Mouse (Mus musculus): ENCODE measurements around the gene Parg. TPM values are rescaled to one million over a fixed set of nuclear protein-coding genes. Genes with fewer than 3 reads are reported as not detected.

The Parg gene
- total RNA-seq, 4 experiments from 2014 or later: 15.4 to 21.4 (median 18.0) TPM

DNA sequence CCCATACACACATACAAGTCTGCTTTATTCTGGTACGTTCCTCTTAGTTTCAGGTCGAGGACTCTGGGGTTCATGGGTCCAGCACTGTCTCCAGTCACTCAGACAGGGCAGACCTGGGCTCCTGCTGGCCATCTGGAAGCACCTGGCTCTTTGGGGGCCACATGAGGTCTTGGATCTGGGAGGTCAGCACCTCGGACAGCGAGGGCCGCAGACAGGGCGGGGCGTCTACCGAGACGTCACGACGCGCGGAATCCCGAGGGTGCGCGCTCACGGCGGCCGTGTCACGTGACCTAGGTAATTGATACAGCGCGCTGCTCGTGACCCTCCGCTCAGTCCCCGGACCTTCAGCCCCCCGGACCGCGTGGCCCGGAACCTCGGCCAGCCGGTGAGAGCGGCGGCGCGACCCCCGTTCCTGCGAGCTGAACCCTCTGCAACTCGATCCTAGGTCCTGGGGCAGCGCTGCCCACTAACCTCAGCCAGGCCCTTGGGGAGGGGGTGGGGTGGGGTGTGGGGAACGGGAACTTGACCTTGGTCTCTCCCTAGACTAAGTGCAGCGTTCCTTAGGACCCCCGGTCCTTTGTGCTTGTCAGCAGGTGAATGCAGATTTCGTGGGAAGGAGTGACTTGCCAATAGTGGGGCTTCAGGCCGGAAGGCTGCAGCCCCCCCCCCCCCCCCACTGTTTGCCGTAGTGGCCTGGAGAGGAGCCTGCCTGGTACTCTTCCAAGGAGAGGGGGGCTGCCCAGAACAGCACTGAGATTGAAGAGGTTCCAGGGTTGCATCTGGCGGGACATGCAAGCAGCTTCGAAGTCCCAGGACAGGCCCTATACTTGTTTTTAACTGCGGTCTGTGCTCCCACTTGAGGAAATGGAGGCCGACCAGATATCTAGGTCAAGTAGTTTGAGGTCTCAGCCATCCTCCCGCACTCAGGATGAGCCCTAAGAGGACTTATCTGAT, 120.3 kb downstream of the Parg start, which contains the start of gene Ogdhl:
TSS of gene Ogdhl (plus strand) at position 288 of the 954 bp plus-strand sequence.
- peak; percentile 35 for DNase-seq (ENCODE audit: low spot score)

DNA sequence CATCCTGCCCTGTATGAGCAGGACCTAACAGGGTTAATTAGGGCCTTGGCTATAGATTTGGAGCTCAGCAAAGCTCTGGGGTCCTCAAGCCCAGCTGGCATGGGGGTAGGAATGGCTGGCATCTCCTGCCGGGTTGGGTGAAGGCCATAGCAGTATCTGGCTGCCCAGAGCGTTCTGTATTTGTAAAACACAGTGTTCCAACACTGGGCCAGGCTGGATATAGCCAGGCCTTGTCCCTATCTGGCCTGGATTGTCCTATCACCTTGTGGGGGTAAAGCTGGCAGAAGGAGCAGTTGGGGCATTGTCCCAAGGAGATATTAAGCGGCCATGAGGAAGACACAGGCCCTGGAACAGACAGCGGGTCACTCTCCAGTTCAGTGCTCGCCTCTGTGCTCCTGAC, 121.5 kb downstream of the Parg start:
- DNase-seq (ENCODE audit: low spot score): peak; percentile 24

DNA sequence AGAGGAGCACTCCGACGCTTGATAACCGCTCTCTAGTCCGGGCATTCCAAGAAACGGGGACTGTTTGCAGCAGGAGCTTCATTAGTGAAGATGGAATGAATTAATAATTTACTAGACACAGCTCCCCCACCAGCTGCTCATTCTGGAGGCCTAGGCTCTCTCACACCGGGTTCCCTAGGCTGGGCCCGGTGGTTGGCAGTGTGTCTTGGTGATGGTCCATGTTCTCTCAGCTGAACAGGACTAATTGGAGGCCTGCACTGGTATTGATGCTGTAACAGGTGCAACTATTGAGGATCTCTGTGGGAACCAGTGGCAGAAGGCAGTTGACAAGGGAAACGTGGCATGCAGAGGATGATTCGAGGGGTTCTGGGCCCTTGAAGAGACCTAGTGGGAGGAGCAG, 125.6 kb downstream of the Parg start:
- DNase-seq (ENCODE audit: low spot score): no peak

DNA sequence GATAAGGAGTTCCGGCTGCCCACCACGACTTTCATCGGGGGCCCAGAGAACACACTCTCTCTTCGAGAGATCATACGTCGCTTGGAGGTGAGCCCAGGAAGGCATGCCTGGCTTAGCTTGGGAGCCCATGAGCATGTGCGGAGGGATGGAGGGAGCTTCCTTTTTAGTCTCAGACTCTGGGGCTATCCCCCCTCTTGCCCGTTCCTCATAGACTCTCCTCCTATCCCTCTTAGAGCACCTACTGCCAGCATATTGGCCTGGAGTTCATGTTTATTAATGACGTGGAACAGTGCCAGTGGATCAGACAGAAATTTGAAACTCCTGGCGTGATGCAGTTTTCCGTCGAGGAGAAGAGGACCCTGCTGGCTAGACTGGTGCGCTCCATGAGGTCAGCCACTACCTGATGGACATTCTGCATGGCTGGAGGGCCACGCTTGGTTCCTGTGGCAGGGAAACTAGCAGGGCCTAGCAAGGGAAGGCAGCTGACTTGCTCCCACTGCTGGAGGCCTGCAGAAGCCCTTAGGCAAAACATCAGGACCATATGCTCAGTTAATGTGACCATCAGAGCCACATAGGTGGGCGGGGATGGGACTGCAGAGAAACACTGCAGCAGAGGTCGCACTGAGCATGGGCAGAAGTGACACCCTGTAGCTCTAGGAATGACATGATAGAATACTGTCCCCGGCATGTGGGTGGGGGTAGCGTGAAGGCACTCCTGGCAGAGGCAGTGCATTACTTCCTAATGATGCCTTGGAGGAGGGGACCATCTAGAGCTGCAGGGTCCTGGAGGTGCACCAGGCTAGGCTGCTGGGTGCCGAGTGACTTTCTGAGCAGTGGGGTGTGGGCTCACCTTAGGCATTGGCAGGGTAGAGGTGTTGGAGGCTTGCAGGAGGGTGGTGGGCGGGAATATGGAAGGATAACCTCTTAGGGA, 131.0 kb downstream of the Parg start:
- DNase-seq (ENCODE audit: low spot score): no peak

DNA sequence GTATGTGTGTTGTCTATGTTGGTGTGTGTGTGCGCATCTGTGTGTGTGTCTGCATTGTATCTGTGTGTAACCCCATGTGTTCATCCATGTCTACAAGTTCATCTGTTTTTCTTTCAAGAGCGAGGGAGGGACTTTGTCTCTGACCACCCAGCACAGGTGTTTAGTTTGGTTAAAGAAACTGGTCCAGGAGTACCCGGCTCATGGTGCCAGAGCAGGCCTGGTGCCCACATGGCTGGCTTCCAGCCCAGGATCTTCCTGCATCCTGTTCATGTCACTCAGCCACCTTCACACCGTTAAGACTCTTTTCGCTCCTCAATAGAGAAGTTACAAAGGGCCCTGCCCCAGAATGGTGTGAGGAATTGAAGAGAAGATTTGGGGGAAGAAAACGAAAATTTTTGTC, 134.3 kb downstream of the Parg start:
- DNase-seq (ENCODE audit: low spot score): no peak

DNA sequence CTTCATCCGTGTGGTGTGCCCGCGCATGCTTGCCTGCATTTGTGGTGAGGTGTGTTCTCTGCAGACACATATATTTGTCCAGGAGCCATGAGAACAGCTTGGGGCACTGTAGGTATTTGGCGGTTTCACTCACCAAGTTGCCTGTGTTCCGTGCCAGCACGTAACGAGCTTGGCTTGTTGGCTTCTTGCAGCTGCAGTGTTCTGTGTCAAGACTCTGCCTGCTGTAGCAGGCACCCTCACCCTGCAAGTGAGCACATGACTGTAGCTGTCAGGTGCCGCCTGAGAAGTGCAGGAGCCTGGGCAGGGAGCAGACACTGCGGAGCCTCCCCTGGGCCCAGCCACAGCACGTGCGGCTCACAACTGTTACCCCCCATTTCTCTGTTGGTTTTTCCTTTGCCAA, 134.8 kb downstream of the Parg start:
- DNase-seq (ENCODE audit: low spot score): peak; percentile 7

DNA sequence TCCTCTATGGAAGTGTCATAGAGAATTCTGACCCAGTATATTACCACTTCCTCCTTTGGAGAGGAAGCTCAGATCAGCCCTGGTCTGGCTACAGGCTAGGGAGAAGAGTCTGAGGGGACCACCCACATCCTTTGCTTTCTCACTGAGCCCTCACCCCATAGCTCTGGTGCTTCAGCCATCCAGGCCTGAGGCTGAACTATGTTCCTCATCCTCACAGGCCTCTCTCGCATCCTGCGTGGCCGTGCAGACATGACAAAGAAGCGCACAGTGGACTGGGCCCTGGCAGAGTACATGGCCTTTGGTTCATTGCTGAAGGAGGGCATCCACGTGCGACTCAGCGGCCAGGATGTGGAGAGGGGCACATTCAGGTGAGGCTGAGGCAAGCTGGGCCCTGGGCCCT, 140.1 kb downstream of the Parg start:
- no peak for DNase-seq (ENCODE audit: low spot score)

DNA sequence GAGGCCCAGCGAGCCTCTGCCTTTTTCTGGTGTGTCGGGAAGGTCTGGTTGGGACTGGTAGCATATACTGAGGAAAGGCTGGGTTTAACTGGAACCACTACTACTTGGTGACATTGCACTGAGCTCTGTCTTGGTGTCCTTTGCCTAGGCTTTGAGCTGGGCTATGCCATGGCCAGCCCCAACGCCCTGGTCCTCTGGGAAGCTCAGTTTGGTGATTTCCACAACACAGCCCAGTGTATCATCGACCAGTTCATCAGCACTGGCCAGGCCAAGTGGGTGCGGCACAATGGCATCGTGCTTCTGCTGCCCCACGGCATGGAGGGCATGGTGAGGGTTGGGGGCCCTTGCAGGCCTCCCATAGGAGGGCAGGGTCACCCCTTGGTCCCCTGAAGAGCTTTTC, 142.4 kb downstream of the Parg start:
- no peak for DNase-seq (ENCODE audit: low spot score)

DNA sequence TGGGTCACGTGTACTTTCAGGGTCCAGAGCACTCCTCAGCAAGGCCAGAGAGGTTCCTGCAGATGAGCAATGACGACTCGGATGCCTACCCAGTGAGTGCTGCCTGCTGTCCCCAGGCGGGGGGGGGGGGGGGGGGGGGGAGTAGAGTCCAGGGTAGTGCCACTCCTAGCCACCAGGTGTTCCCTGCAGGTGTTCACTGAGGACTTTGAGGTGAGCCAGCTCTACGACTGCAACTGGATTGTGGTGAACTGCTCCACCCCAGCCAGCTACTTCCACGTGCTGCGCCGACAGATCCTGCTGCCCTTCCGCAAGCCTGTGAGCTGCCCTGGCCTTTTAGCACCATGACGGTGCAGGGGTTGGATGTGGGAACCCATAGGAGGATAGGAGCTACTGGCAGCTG, 142.9 kb downstream of the Parg start:
- DNase-seq (ENCODE audit: low spot score): no peak

Other genes starting within 250 kb of the Parg start
- gene Galnt15, start 173.0 kb upstream of the Parg start, total RNA-seq (2022): 10 to 100 TPM; 13.9 to 22.2 (median 18.3) TPM
- 10 to 100 TPM; 52.2 to 73.4 (median 56.4) TPM for gene Oxnad1, start 116.6 kb upstream of the Parg start, total RNA-seq (2022)
- gene Dph3, start 116.2 kb upstream of the Parg start, total RNA-seq (2022): 10 to 100 TPM; 73.7 to 91.2 (median 82.8) TPM
- gene Msmb, start 59.9 kb upstream of the Parg start, total RNA-seq (2022): not detected
- gene Ncoa4, start 42.1 kb upstream of the Parg start, total RNA-seq (2022): 100 to 1,000 TPM; 120 to 145 (median 131) TPM
- 100 to 1,000 TPM; 216 to 235 (median 228) TPM for gene Timm23, start 51 bp upstream of the Parg start, total RNA-seq (2022)
- gene Ogdhl, start 120.1 kb downstream of the Parg start, total RNA-seq (2022): 100 to 1,000 TPM in 1 of 4 experiments, 10 to 100 TPM in 3; 68.9 to 104 (median 88.7) TPM
- gene 1700024G13Rik, start 186.4 kb downstream of the Parg start, total RNA-seq (2022): not detected

Measured in heart, adult 8-10 months (tissue).